ENCODE assay signal across 15 mouse cellular contexts in the genomic region with DNA sequence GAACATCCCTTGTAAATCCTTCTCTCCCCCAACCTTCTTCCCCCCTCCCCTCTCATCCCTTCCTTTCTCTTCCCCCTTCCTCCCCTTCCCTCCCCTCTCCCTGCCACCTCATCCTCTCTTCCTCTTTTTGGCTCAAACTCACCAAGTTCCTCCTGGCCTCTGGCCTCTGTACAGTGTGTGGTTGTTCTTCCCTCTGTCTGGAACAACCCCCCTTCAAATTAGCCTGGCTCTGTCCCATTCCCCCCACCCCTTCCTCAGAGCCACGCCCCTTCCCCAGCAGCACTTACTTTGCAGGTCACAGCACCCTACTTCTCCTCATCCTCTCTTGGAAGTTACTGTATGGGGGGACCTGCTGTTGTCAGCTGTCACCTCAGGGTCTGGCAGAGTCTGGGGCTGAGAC. TPM values are rescaled to one million over a fixed set of nuclear protein-coding genes. Genes with fewer than 3 reads are reported as not detected.
DNase-seq lines count a peak whose midpoint lies in the region; ATAC-seq and TF ChIP-seq lines count a peak whose summit lies in the region.
"Had no signal": no experiment of that assay in that cellular context is flagged by ENCODE, and none has a peak within 500 bp of the region (broad histone marks: within the 10 kb centered on the region; RNA-seq: fewer than 3 reads in every experiment).

No protein-coding gene starts in this region.

- H3K36me3 ChIP-seq in kidney, embryonic 15.5 days: no peaks in the 10 kb centered on the region
- no peaks in the 10 kb centered on the region for H3K36me3 ChIP-seq in macrophage (ENCODE audit: inconsistent target)
- no peaks in the 10 kb centered on the region for H3K36me3 ChIP-seq in forebrain, embryonic 13.5 days (ENCODE audit: poor library complexity, severe bottlenecking)
- H3K36me3 ChIP-seq: embryonic facial prominence, embryonic 15.5 days; hindbrain, embryonic 13.5 days; limb, embryonic 15.5 days had no signal

- H3K27me3 ChIP-seq in kidney, embryonic 15.5 days: no peaks in the 10 kb centered on the region
- H3K27me3 ChIP-seq in forebrain, embryonic 13.5 days: no peaks in the 10 kb centered on the region
- H3K27me3 ChIP-seq: embryonic facial prominence, embryonic 15.5 days; hindbrain, embryonic 13.5 days; limb, embryonic 15.5 days had no signal

- no peak for TF ChIP-seq CTCF in bone marrow macrophage, adult 2 months (IDR thresholded peaks at IDR 0.05; ENCODE audit: low read depth, low read length)

- no peaks in the 10 kb centered on the region for H3K79me2 ChIP-seq in macrophage (ENCODE audit: inconsistent target)

- ATAC-seq in kidney, embryonic 15.5 days (replicated peaks; ENCODE audit: low FRiP score): no peak
- no peak for ATAC-seq in forebrain, embryonic 13.5 days
- ATAC-seq: forebrain, postnatal 0 days had no signal

- H3K4me2 ChIP-seq in kidney, embryonic 15.5 days: no peak overlapping the region
- no peak overlapping the region for H3K4me2 ChIP-seq in forebrain, embryonic 13.5 days
- H3K4me2 ChIP-seq: embryonic facial prominence, embryonic 15.5 days; hindbrain, embryonic 13.5 days; limb, embryonic 15.5 days had no signal

- H3K4me3 ChIP-seq in kidney, embryonic 15.5 days (replicated peaks): no peak overlapping the region
- no peak overlapping the region for H3K4me3 ChIP-seq in bone marrow macrophage, adult 2 months (ENCODE audit: insufficient read depth, low read length)
- H3K4me3 ChIP-seq in macrophage (ENCODE audit: inconsistent target): no peak overlapping the region
- no peak overlapping the region for H3K4me3 ChIP-seq in forebrain, embryonic 13.5 days
- H3K4me3 ChIP-seq: embryonic facial prominence, embryonic 15.5 days; heart, adult 2 months; hindbrain, embryonic 13.5 days; limb, embryonic 15.5 days had no signal

- peaks cover 13% of the 10 kb centered on the region for H3K4me1 ChIP-seq in kidney, embryonic 15.5 days
- H3K4me1 ChIP-seq in bone marrow macrophage, adult 2 months (ENCODE audit: control insufficient read depth, insufficient read depth, low read length): peaks cover 39% of the 10 kb centered on the region
- H3K4me1 ChIP-seq in forebrain, embryonic 13.5 days: no peaks in the 10 kb centered on the region
- H3K4me1 ChIP-seq: embryonic facial prominence, embryonic 15.5 days; hindbrain, embryonic 13.5 days had no signal

- H3K9me3 ChIP-seq in kidney, embryonic 15.5 days (replicated peaks): no peaks in the 10 kb centered on the region
- H3K9me3 ChIP-seq in forebrain, embryonic 13.5 days (replicated peaks): no peaks in the 10 kb centered on the region
- H3K9me3 ChIP-seq: embryonic facial prominence, embryonic 15.5 days; hindbrain, embryonic 13.5 days; limb, embryonic 15.5 days had no signal

- DNase-seq in kidney, adult 18-20 months: no peak
- DNase-seq in kidney, postnatal 4 days: peak; percentile 5 to 10
- DNase-seq in heart, postnatal 36 days: no peak
- DNase-seq in ovary, postnatal 36 days (ENCODE audit: low spot score): no peak
- DNase-seq: cerebellum, adult 9-10 months; forebrain, postnatal 0 days; thymus, postnatal 36 days had no signal

- H3K27ac ChIP-seq in kidney, embryonic 15.5 days: 0 out of 2 replicates have a peak overlapping the region, but pooled peaks have one; percentile 28
- peak overlapping the region; percentile 98 for H3K27ac ChIP-seq in bone marrow macrophage, adult 2 months (ENCODE audit: insufficient read depth, low read depth, low read length)
- H3K27ac ChIP-seq in macrophage: peak overlapping the region; percentile 86
- no peak overlapping the region for H3K27ac ChIP-seq in forebrain, embryonic 13.5 days
- H3K27ac ChIP-seq: embryonic facial prominence, embryonic 15.5 days; heart, adult 2 months; hindbrain, embryonic 13.5 days; limb, embryonic 15.5 days had no signal

- TF ChIP-seq POLR2A in bone marrow macrophage, adult 2 months (IDR thresholded peaks at IDR 0.05; ENCODE audit: borderline replicate concordance, low read depth, low read length): no peak

- intact Hi-C loops in heart, postnatal 36 days (cut with DNase I): no loop called here

- no peak overlapping the region for H3K9ac ChIP-seq in kidney, embryonic 15.5 days
- H3K9ac ChIP-seq in forebrain, embryonic 13.5 days: no peak overlapping the region
- H3K9ac ChIP-seq: embryonic facial prominence, embryonic 15.5 days; forebrain, postnatal 0 days; hindbrain, embryonic 13.5 days; limb, embryonic 15.5 days had no signal

- 74% methylated on average over 1 of the region's 1 CpGs for whole genome bisulfite sequencing in kidney, embryonic 15.5 days
- WGBS in macrophage (ENCODE audit: missing documents): 0% methylated on average over 1 of the region's 1 CpGs
- 53% methylated on average over 1 of the region's 1 CpGs for WGBS in forebrain, embryonic 13.5 days

RNA-seq across cellular contexts. Expression of gene Fxyd5, which starts 34.1 kb away (rescaled TPM):
- 30.6 and 35.0 TPM in 2 replicates for polyA plus RNA-seq in kidney, embryonic 15.5 days (2015; fragmentation: Nextera tagmentation; extraction: Ambion mirVana)
- polyA plus RNA-seq in bone marrow macrophage, adult 2 months (2012; ENCODE audit: insufficient read depth, insufficient read length, missing spikeins): 1,886 and 2,039 TPM in 2 replicates
- total RNA-seq in macrophage (2018; cell fraction: chromatin; rRNA removed): 100 to 1,000 TPM in 13 of 26 experiments, 10 to 100 TPM in 13; 24.1 to 184 (median 97.0) TPM
- total RNA-seq in macrophage (2018; cell fraction: cytosol; rRNA removed): 100 to 1,000 TPM; 518 to 856 (median 728) TPM
- total RNA-seq in macrophage (2018; cell fraction: nucleus; rRNA removed): 100 to 1,000 TPM in 25 of 26 experiments, 10 to 100 TPM in 1; 78.4 to 397 (median 257) TPM
- polyA plus RNA-seq in macrophage (2018): 662 to 1,499 TPM (median 1,028 TPM) in 3 replicates
- 10 to 100 TPM; 29.3 to 30.8 TPM for total RNA-seq in heart, postnatal 36 days (2021)
- 11.5 and 12.2 TPM in 2 replicates for polyA plus RNA-seq in forebrain, embryonic 13.5 days (2015; fragmentation: Nextera tagmentation; extraction: Ambion mirVana)

RNA-seq across cellular contexts. Expression of gene Fam187b, which starts 34.6 kb away (rescaled TPM):
- 5.8 and 6.8 TPM in 2 replicates for polyA plus RNA-seq in kidney, embryonic 15.5 days (2015; fragmentation: Nextera tagmentation; extraction: Ambion mirVana)
- 4.6 and 7.3 TPM in 2 replicates for polyA plus RNA-seq in bone marrow macrophage, adult 2 months (2012; ENCODE audit: insufficient read depth, insufficient read length, missing spikeins)
- total RNA-seq in macrophage (2018; cell fraction: chromatin; rRNA removed): 1 to 10 TPM in 7 of 26 experiments, under 1 TPM in 7, not detected in 12; 0.47 to 2.1 (median 1.0) TPM
- total RNA-seq in macrophage (2018; cell fraction: cytosol; rRNA removed): 1 to 10 TPM in 1 of 26 experiments, under 1 TPM in 17, not detected in 8; 0.10 to 1.0 (median 0.26) TPM
- total RNA-seq in macrophage (2018; cell fraction: nucleus; rRNA removed): 1 to 10 TPM in 5 of 26 experiments, under 1 TPM in 13, not detected in 8; 0.26 to 2.4 (median 0.68) TPM
- polyA plus RNA-seq in macrophage (2018): 0.21 to 0.26 TPM in 2 of 3 replicates, not detected in the other
- total RNA-seq in heart, postnatal 36 days (2021): under 1 TPM in 1 of 2 experiments, not detected in 1; 0.17 TPM
- polyA plus RNA-seq in forebrain, embryonic 13.5 days (2015; fragmentation: Nextera tagmentation; extraction: Ambion mirVana): 0.58 and 0.74 TPM in 2 replicates
- total RNA-seq: heart, adult 2 months had no signal

RNA-seq across cellular contexts. Expression of gene Lsr, which starts 34.9 kb away (rescaled TPM):
- 62.7 and 62.8 TPM in 2 replicates for polyA plus RNA-seq in kidney, embryonic 15.5 days (2015; fragmentation: Nextera tagmentation; extraction: Ambion mirVana)
- 29.2 and 32.1 TPM in 2 replicates for polyA plus RNA-seq in bone marrow macrophage, adult 2 months (2012; ENCODE audit: insufficient read depth, insufficient read length, missing spikeins)
- 1 to 10 TPM in 5 of 26 experiments, under 1 TPM in 15, not detected in 6; 0.33 to 1.3 (median 0.70) TPM for total RNA-seq in macrophage (2018; cell fraction: chromatin; rRNA removed)
- under 1 TPM; 0.19 to 0.68 (median 0.42) TPM for total RNA-seq in macrophage (2018; cell fraction: cytosol; rRNA removed)
- total RNA-seq in macrophage (2018; cell fraction: nucleus; rRNA removed): 1 to 10 TPM in 12 of 26 experiments, under 1 TPM in 14; 0.34 to 2.3 (median 0.92) TPM
- polyA plus RNA-seq in macrophage (2018): 0.29 to 2.2 TPM (median 0.38 TPM) in 3 replicates
- total RNA-seq in heart, postnatal 36 days (2021): 1 to 10 TPM; 3.7 to 5.1 TPM
- polyA plus RNA-seq in forebrain, embryonic 13.5 days (2015; fragmentation: Nextera tagmentation; extraction: Ambion mirVana): 17.8 and 22.2 TPM in 2 replicates

RNA-seq across cellular contexts. Expression of gene Fxyd7, which starts 43.1 kb away (rescaled TPM):
- polyA plus RNA-seq in kidney, embryonic 15.5 days (2015; fragmentation: Nextera tagmentation; extraction: Ambion mirVana): 8.2 and 11.2 TPM in 2 replicates
- not detected in 2 replicates for polyA plus RNA-seq in bone marrow macrophage, adult 2 months (2012; ENCODE audit: insufficient read depth, insufficient read length, missing spikeins)
- not detected for total RNA-seq in macrophage (2018; cell fraction: chromatin; rRNA removed)
- total RNA-seq in macrophage (2018; cell fraction: cytosol; rRNA removed): under 1 TPM in 2 of 26 experiments, not detected in 24; 0.18 to 0.35 TPM
- total RNA-seq in macrophage (2018; cell fraction: nucleus; rRNA removed): not detected
- polyA plus RNA-seq in macrophage (2018): not detected in 3 replicates
- 1 to 10 TPM in 1 of 2 experiments, under 1 TPM in 1; 0.41 to 1.1 TPM for total RNA-seq in heart, postnatal 36 days (2021)
- 19.8 and 33.0 TPM in 2 replicates for polyA plus RNA-seq in forebrain, embryonic 13.5 days (2015; fragmentation: Nextera tagmentation; extraction: Ambion mirVana)

RNA-seq across cellular contexts. Expression of gene Fxyd1, which starts 48.8 kb away (rescaled TPM):
- polyA plus RNA-seq in kidney, embryonic 15.5 days (2015; fragmentation: Nextera tagmentation; extraction: Ambion mirVana): 50.8 and 57.9 TPM in 2 replicates
- polyA plus RNA-seq in bone marrow macrophage, adult 2 months (2012; ENCODE audit: insufficient read depth, insufficient read length, missing spikeins): not detected in 2 replicates
- 1 to 10 TPM in 1 of 26 experiments, not detected in 25; 1.9 TPM for total RNA-seq in macrophage (2018; cell fraction: chromatin; rRNA removed)
- not detected for total RNA-seq in macrophage (2018; cell fraction: cytosol; rRNA removed)
- not detected for total RNA-seq in macrophage (2018; cell fraction: nucleus; rRNA removed)
- polyA plus RNA-seq in macrophage (2018): not detected in 3 replicates
- 100 to 1,000 TPM; 863 to 996 TPM for total RNA-seq in heart, postnatal 36 days (2021)
- polyA plus RNA-seq in forebrain, embryonic 13.5 days (2015; fragmentation: Nextera tagmentation; extraction: Ambion mirVana): 2.5 and 3.9 TPM in 2 replicates

Comparison
In these comparisons a context has a peak if more than half of its experiments do, and no peak if none do; other contexts are left out.
1. DNase-seq: peak in kidney, postnatal 4 days (2 of 2); none in kidney, adult 18-20 months (single experiment), heart, postnatal 36 days (0 of 2) and ovary, postnatal 36 days (single experiment).
2. RNA of gene Fxyd5, which starts 34.1 kb away (polyA plus RNA-seq): 1,886 to 2,039 TPM in bone marrow macrophage, adult 2 months and 662 to 1,499 TPM in macrophage; 30.6 to 35.0 TPM in kidney, embryonic 15.5 days and 11.5 to 12.2 TPM in forebrain, embryonic 13.5 days; every median in the first group is over 10 times any median in the second.